Mouse (Mus musculus) erythroblast, adult 5-6 weeks (primary cell): ENCODE results near the gene Olfr807. TPM values are rescaled to one million over a fixed set of nuclear protein-coding genes. Genes with fewer than 3 reads are reported as not detected.

Experiments used
- ATAC-seq: replicated peaks from 2 replicates; pipeline ENCODE4 v1.8.0; 2016; ENCODE audit warnings: moderate number of reproducible peaks, mild to moderate bottlenecking, moderate TSS enrichment, inconsistent platforms; ENCODE audit not compliant: poor library complexity, low FRiP score, severe bottlenecking
- total RNA-seq, 2 experiments: library from RNA; stranded (forward) in 1 of 2; stranded (reverse) in 1 of 2; fragments of 150-400 nt in 1 of 2; fragments of 200-764, 138-1000 nt in 1 of 2; gene quantifications; 2 replicates each; pipeline versions ENCODE4 v1.2.3 to v1.2.4; 2015 to 2017; ENCODE audit warnings: low replicate concordance in 2 of 2

Olfr807 gene
- total RNA-seq (2015; ENCODE audit: low replicate concordance) (not detected in 2 replicates), total RNA-seq (2017; ENCODE audit: low replicate concordance) (not detected in 2 replicates)

DNA sequence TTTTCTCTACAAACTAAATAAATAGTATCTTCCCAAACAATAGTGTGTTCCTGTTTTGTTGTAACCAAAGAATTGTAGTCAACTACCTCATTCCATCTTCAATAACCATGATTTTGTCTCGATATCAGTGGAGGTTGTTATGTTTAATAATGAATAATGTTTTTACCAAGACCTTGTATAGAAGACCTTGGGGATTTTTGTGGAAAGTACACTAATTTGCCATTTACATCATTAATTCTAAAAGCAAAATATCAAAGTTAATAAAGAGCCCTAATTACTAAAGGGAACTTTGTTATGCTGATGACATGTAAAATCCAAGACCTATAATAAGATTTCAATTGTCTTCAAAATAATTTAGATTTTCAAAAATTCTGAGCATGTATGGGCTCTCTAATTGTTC is at the start of gene Olfr807:
Gene Olfr807, minus strand, starts transcription at position 101 of the 400 bp plus-strand sequence.
- no peak for ATAC-seq

DNA sequence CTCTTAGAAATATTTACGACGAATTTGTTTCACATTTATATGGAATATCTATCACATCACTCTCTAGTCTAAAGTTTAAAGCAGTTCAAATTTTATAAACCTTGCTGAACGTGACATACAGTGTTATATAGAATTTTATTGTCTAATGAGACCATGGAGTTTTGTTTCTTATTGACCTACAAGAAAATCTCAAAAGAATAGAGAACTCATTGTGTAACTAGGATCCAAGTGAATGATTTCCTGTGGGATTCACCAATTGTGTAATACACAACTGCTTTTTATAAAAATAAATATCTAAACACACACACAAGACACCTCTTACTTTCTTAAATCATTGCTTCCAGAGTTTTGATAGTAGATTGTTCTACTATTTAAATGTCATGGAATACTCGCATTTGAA is 46.7 kb upstream of the Olfr807 start, which contains the start of gene Olfr811:
Gene Olfr811, minus strand, starts transcription at position 101 of the 400 bp plus-strand sequence.
- ATAC-seq, result no peak

DNA sequence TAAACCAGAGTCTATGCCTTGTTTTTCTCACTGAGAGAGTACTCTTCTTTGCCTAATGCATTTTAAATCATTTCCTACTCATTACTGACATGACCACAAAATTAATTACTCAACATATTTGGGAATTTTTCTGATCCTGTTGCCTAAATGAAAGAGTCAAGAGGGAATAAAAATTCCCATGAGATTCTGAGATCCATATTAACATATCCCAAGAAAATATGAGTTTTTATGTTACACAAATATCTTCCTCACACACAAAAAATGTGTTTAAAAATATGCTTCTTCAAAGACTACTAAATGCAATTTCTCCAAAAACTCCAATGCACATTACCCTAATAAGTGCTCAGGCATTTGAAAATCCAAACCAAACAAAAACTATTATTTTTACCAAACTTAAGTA is 37.2 kb upstream of the Olfr807 start, which contains the start of gene Olfr810:
Gene Olfr810, minus strand, starts transcription at position 101 of the 400 bp plus-strand sequence.
- no peak for ATAC-seq

DNA sequence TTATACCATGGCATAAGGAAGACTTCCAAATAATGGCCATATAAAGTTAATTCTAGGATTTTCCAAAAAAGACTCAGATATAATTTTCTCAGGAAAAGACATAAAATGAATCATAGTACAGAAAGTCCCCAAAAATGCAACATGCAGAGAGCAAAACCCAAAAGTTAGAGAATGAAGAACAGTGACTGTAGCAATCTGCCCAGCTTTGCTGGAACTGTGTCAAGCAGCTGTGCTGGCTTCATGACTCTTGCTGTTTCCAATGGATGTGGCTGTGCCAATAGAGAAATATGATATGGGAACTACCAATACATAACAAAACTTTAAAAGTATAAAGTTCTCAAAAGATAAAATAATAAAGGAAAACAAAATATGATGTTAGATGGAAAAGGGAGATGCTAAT is 20.5 kb upstream of the Olfr807 start:
- no peak for ATAC-seq

DNA sequence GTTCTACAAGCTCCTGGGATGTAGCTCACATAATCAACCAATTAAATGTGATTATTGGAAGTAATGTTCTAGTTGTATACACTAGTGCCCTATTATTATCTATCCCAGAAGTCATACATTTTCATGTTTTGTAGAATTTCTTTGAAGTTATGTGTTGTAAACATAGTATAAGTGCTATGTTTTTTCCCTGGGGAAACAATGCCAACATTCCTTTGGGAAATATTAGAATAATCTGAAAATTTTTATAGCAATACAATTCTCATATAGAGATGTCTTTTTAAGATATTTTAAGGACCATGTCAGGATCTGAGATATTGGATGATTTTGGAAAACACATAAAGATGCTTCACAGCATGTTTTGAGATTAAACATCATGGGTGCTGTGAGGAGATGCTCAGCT is 16.7 kb upstream of the Olfr807 start, which contains the start of gene Olfr809:
Gene Olfr809, plus strand, starts transcription at position 301 of the 400 bp plus-strand sequence.
- ATAC-seq, result no peak

DNA sequence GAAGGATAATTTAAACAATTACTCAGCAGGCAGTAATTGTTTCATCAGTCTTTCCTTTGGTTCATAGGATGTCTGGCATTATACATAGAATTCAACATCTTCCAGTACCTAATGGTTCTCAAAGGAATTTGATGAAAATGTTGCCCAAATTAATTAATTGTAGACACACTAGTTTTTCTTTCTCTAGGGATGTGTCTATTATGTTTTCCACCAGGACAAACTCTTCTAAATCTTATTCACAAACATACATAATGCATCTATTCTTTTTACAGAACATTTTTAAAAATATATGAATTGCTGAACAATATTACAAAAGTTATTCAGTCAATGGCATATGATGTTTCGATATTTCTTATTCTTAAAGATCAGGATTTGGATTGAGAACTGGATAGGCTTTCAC is 7.6 kb upstream of the Olfr807 start, which contains the start of gene Olfr808:
Gene Olfr808, plus strand, starts transcription at position 301 of the 400 bp plus-strand sequence.
- no peak for ATAC-seq

DNA sequence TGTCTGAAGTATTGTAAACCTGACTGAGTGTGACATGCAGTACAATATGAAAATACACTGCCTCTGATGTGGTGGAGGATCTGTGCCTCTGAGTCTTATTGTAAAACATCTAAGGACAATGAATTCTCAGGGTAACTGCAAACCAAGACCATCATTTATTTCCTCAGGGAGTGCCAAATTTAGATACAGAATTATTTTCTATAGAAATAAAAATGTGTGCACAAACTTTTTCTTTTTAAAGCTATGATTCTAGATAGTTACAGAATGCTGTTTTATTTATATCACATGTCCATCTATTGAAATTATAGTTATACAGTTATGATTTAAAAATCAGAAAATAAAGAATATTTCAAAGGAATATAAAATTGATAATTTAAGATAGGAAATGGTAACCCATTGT is 15.8 kb downstream of the Olfr807 start, which contains the start of gene Olfr806:
Gene Olfr806, minus strand, starts transcription at position 101 of the 400 bp plus-strand sequence.
- no peak for ATAC-seq

DNA sequence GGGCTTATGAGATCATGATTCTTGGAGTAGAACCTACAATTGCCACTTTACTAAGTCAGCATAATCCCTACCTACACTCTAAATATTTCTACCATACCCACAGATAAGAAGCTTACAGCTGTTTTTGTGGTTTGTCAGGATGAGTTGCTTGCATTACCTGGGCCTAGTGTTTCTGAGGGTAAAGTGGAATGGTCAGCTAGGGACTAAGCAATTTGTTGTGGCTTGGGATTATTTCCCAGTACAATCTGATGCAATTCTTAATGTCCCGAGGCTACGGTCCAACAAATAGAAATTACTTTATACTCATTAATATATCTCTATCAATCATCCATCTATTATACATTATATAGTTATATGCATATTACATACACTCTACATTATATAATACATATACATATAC is 28.3 kb downstream of the Olfr807 start, which contains the start of gene Olfr805:
Gene Olfr805, minus strand, starts transcription at position 101 of the 400 bp plus-strand sequence.
- ATAC-seq, result no peak

Other genes with a start within 250 kb of the Olfr807 start
- gene Olfr791, start 236.0 kb downstream of the Olfr807 start, total RNA-seq (2015; ENCODE audit: low replicate concordance), result not detected in 2 replicates
- not detected in 2 replicates for gene Olfr791, start 236.0 kb downstream of the Olfr807 start, total RNA-seq (2017; ENCODE audit: low replicate concordance)
- gene Olfr792, start 218.6 kb downstream of the Olfr807 start, total RNA-seq (2015; ENCODE audit: low replicate concordance), result not detected in 2 replicates
- gene Olfr792, start 218.6 kb downstream of the Olfr807 start, total RNA-seq (2017; ENCODE audit: low replicate concordance), result not detected in 2 replicates
- not detected in 2 replicates for gene Olfr794, start 190.1 kb downstream of the Olfr807 start, total RNA-seq (2015; ENCODE audit: low replicate concordance)
- not detected in 2 replicates for gene Olfr794, start 190.1 kb downstream of the Olfr807 start, total RNA-seq (2017; ENCODE audit: low replicate concordance)
- gene Olfr796, start 145.2 kb downstream of the Olfr807 start, total RNA-seq (2015; ENCODE audit: low replicate concordance), result not detected in 2 replicates
- gene Olfr796, start 145.2 kb downstream of the Olfr807 start, total RNA-seq (2017; ENCODE audit: low replicate concordance), result not detected in 2 replicates
- not detected in 2 replicates for gene Olfr798, start 129.9 kb downstream of the Olfr807 start, total RNA-seq (2015; ENCODE audit: low replicate concordance)
- gene Olfr798, start 129.9 kb downstream of the Olfr807 start, total RNA-seq (2017; ENCODE audit: low replicate concordance), result not detected in 2 replicates
- not detected in 2 replicates for gene Olfr799, start 120.3 kb downstream of the Olfr807 start, total RNA-seq (2015; ENCODE audit: low replicate concordance)
- gene Olfr799, start 120.3 kb downstream of the Olfr807 start, total RNA-seq (2017; ENCODE audit: low replicate concordance), result not detected in 2 replicates
- gene Olfr800, start 100.1 kb downstream of the Olfr807 start, total RNA-seq (2015; ENCODE audit: low replicate concordance), result not detected in 2 replicates
- not detected in 2 replicates for gene Olfr800, start 100.1 kb downstream of the Olfr807 start, total RNA-seq (2017; ENCODE audit: low replicate concordance)
- not detected in 2 replicates for gene Olfr801, start 83.9 kb downstream of the Olfr807 start, total RNA-seq (2015; ENCODE audit: low replicate concordance)
- gene Olfr801, start 83.9 kb downstream of the Olfr807 start, total RNA-seq (2017; ENCODE audit: low replicate concordance), result not detected in 2 replicates
- not detected in 2 replicates for gene Olfr802, start 69.6 kb downstream of the Olfr807 start, total RNA-seq (2015; ENCODE audit: low replicate concordance)
- 0.14 TPM in 1 of 2 replicates, not detected in the other for gene Olfr802, start 69.6 kb downstream of the Olfr807 start, total RNA-seq (2017; ENCODE audit: low replicate concordance)
- not detected in 2 replicates for gene Olfr803, start 63.5 kb downstream of the Olfr807 start, total RNA-seq (2015; ENCODE audit: low replicate concordance)
- gene Olfr803, start 63.5 kb downstream of the Olfr807 start, total RNA-seq (2017; ENCODE audit: low replicate concordance), result not detected in 2 replicates
- not detected in 2 replicates for gene Olfr804, start 54.6 kb downstream of the Olfr807 start, total RNA-seq (2015; ENCODE audit: low replicate concordance)
- gene Olfr804, start 54.6 kb downstream of the Olfr807 start, total RNA-seq (2017; ENCODE audit: low replicate concordance), result 0.28 TPM in 1 of 2 replicates, not detected in the other
- not detected in 2 replicates for gene Olfr805, start 28.4 kb downstream of the Olfr807 start, total RNA-seq (2015; ENCODE audit: low replicate concordance)
- gene Olfr805, start 28.4 kb downstream of the Olfr807 start, total RNA-seq (2017; ENCODE audit: low replicate concordance), result not detected in 2 replicates
- gene Olfr806, start 15.9 kb downstream of the Olfr807 start, total RNA-seq (2015; ENCODE audit: low replicate concordance), result not detected in 2 replicates
- 0.56 TPM in 1 of 2 replicates, not detected in the other for gene Olfr806, start 15.9 kb downstream of the Olfr807 start, total RNA-seq (2017; ENCODE audit: low replicate concordance)
- not detected in 2 replicates for gene Olfr808, start 7.7 kb upstream of the Olfr807 start, total RNA-seq (2015; ENCODE audit: low replicate concordance)
- gene Olfr808, start 7.7 kb upstream of the Olfr807 start, total RNA-seq (2017; ENCODE audit: low replicate concordance), result not detected in 2 replicates
- gene Olfr809, start 16.8 kb upstream of the Olfr807 start, total RNA-seq (2015; ENCODE audit: low replicate concordance), result not detected in 2 replicates
- gene Olfr809, start 16.8 kb upstream of the Olfr807 start, total RNA-seq (2017; ENCODE audit: low replicate concordance), result 0.43 TPM in 1 of 2 replicates, not detected in the other
- gene Olfr810, start 37.1 kb upstream of the Olfr807 start, total RNA-seq (2015; ENCODE audit: low replicate concordance), result not detected in 2 replicates
- gene Olfr810, start 37.1 kb upstream of the Olfr807 start, total RNA-seq (2017; ENCODE audit: low replicate concordance), result not detected in 2 replicates
- gene Olfr811, start 46.6 kb upstream of the Olfr807 start, total RNA-seq (2015; ENCODE audit: low replicate concordance), result not detected in 2 replicates
- gene Olfr811, start 46.6 kb upstream of the Olfr807 start, total RNA-seq (2017; ENCODE audit: low replicate concordance), result not detected in 2 replicates
- gene Olfr812, start 88.3 kb upstream of the Olfr807 start, total RNA-seq (2015; ENCODE audit: low replicate concordance), result not detected in 2 replicates
- not detected in 2 replicates for gene Olfr812, start 88.3 kb upstream of the Olfr807 start, total RNA-seq (2017; ENCODE audit: low replicate concordance)
- gene Olfr813, start 97.6 kb upstream of the Olfr807 start, total RNA-seq (2015; ENCODE audit: low replicate concordance), result not detected in 2 replicates
- not detected in 2 replicates for gene Olfr813, start 97.6 kb upstream of the Olfr807 start, total RNA-seq (2017; ENCODE audit: low replicate concordance)
- not detected in 2 replicates for gene Olfr814, start 122.1 kb upstream of the Olfr807 start, total RNA-seq (2015; ENCODE audit: low replicate concordance)
- not detected in 2 replicates for gene Olfr814, start 122.1 kb upstream of the Olfr807 start, total RNA-seq (2017; ENCODE audit: low replicate concordance)
- gene Olfr815, start 148.1 kb upstream of the Olfr807 start, total RNA-seq (2015; ENCODE audit: low replicate concordance), result not detected in 2 replicates
- gene Olfr815, start 148.1 kb upstream of the Olfr807 start, total RNA-seq (2017; ENCODE audit: low replicate concordance), result not detected in 2 replicates
- gene Olfr816, start 157.8 kb upstream of the Olfr807 start, total RNA-seq (2015; ENCODE audit: low replicate concordance), result not detected in 2 replicates
- gene Olfr816, start 157.8 kb upstream of the Olfr807 start, total RNA-seq (2017; ENCODE audit: low replicate concordance), result 0.26 TPM in 1 of 2 replicates, not detected in the other
- gene Olfr818, start 191.3 kb upstream of the Olfr807 start, total RNA-seq (2015; ENCODE audit: low replicate concordance), result not detected in 2 replicates
- gene Olfr818, start 191.3 kb upstream of the Olfr807 start, total RNA-seq (2017; ENCODE audit: low replicate concordance), result 3.1 TPM in 1 of 2 replicates, not detected in the other
- not detected in 2 replicates for gene Olfr819, start 209.5 kb upstream of the Olfr807 start, total RNA-seq (2015; ENCODE audit: low replicate concordance)
- not detected in 2 replicates for gene Olfr819, start 209.5 kb upstream of the Olfr807 start, total RNA-seq (2017; ENCODE audit: low replicate concordance)
- gene Olfr247, start 218.3 kb upstream of the Olfr807 start, total RNA-seq (2015; ENCODE audit: low replicate concordance), result not detected in 2 replicates
- 0.85 TPM in 1 of 2 replicates, not detected in the other for gene Olfr247, start 218.3 kb upstream of the Olfr807 start, total RNA-seq (2017; ENCODE audit: low replicate concordance)
- gene Gm10310, start 227.3 kb upstream of the Olfr807 start, total RNA-seq (2015; ENCODE audit: low replicate concordance), result not detected in 2 replicates
- 0.84 TPM in 1 of 2 replicates, not detected in the other for gene Gm10310, start 227.3 kb upstream of the Olfr807 start, total RNA-seq (2017; ENCODE audit: low replicate concordance)